Mouse (Mus musculus) C3H10T1/2 (cell line): ENCODE data around the gene Dynlt1f. TPM values are rescaled to one million over a fixed set of nuclear protein-coding genes. Genes with fewer than 3 reads are reported as not detected.

Experiments used
- polyA plus RNA-seq, 2 experiments: library from polyadenylated mRNA; unstranded; fragments of >200 nt; fragmentation: generic; extraction: Trizol; gene quantifications; one replicate each; pipeline ENCODE4 v1.2.1; 2012; ENCODE audit warnings: missing spikeins in 2 of 2

Gene Dynlt1f
- polyA plus RNA-seq, result 100 to 1,000 TPM; 153 to 244 TPM

GRCm38 (mm10) chr17:6655567-6656281, at the start of gene Dynlt1f:
Gene Dynlt1f (minus strand): TSS chr17:6655900.

GRCm38 (mm10) chr17:6658801-6659200, 3.1 kb upstream of the Dynlt1f start, which contains the start of gene Sytl3:
Gene Sytl3 (plus strand): TSS chr17:6659093.

DNA sequence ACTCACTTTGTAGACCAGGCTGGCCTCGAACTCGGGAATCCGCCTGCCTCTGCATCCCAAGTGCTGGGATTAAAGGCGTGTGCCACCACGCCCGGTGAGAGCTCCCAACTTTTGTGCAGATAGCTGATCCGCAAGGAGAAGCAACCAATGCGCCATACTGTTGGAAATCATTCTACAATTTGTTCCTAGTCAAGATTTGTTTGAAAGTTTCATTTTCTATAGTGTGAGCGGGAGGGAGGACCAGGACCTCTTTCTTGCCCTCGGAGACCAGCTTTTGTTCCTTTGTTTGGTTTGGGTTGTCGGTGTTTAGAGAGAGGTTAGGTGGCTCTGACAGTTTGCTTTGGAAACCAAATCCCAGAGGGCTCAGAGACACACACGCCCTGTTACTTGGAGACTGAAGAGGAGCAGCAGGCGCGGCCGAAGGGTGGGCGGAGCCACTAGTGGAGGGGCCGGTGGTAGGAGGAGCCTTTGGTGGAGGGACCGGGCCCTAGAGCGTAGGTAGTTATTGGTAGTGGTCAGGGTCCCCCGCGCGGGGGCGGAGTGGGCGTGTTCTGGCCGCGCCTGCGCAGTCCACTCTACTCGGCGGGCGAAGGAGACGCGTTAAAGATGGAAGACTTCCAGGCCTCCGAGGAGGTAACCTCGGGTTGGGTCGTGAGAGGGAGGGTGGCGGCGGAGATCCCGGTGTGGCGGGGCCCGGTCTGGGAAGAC, 54.3 kb downstream of the Dynlt1f start, which contains the start of gene Dynlt1c:
Gene Dynlt1c, plus strand, starts transcription at position 468 of the 708 bp plus-strand sequence.

Other genes with a start within 250 kb of the Dynlt1f start
- gene Dynlt1b, start 225.8 kb downstream of the Dynlt1f start, polyA plus RNA-seq, result 100 to 1,000 TPM; 141 to 390 TPM
- gene Dynlt1c, start 54.2 kb downstream of the Dynlt1f start, polyA plus RNA-seq, result 10 to 100 TPM in 1 of 2 experiments, 1 to 10 TPM in 1; 1.9 to 22.2 TPM
- under 1 TPM; 0.04 to 0.05 TPM for gene Sytl3, start 3.2 kb upstream of the Dynlt1f start, polyA plus RNA-seq
- gene Ezr, start 126.9 kb upstream of the Dynlt1f start, polyA plus RNA-seq, result under 1 TPM; 0.08 to 0.17 TPM